Mouse (Mus musculus) spleen, adult 18-20 months (tissue): ENCODE measurements around the gene Cdc42ep1.

Source experiments
- DNase-seq, 2 experiments: peaks; one replicate each; pipeline ENCODE4 v3.0.0; 2022; ENCODE audit warnings: mixed read lengths in 2 of 2

The Cdc42ep1 gene

GRCm38 (mm10) chr15:78842371-78843163, at the start of gene Cdc42ep1:
Gene Cdc42ep1, plus strand, starts transcription at chr15:78842624.
- peak in 1 of 2 experiments; percentile 19 for DNase-seq

GRCm38 (mm10) chr15:78796196-78797059, 46.0 kb upstream of the Cdc42ep1 start:
- no peak for DNase-seq

GRCm38 (mm10) chr15:78797060-78797329, 45.4 kb upstream of the Cdc42ep1 start:
- no peak for DNase-seq

GRCm38 (mm10) chr15:78799029-78799428, 43.4 kb upstream of the Cdc42ep1 start:
- DNase-seq: no peak

- DNase-seq: no peak
Observed at GRCm38 (mm10) chr15:78801571-78801970, 40.9 kb upstream of the Cdc42ep1 start.

- peak in 1 of 2 experiments; percentile 24 for DNase-seq
Observed at GRCm38 (mm10) chr15:78801971-78802741, 40.3 kb upstream of the Cdc42ep1 start.

- DNase-seq: peak in 1 of 2 experiments; percentile 54
Observed at GRCm38 (mm10) chr15:78802776-78803391, 39.5 kb upstream of the Cdc42ep1 start, which contains the start of gene Card10. Gene Card10, minus strand, starts transcription at chr15:78803042.

GRCm38 (mm10) chr15:78803499-78803900, 38.9 kb upstream of the Cdc42ep1 start:
- DNase-seq: no peak

GRCm38 (mm10) chr15:78804326-78804725, 38.1 kb upstream of the Cdc42ep1 start:
- no peak for DNase-seq

- DNase-seq: no peak
Observed at GRCm38 (mm10) chr15:78805351-78805750, 37.1 kb upstream of the Cdc42ep1 start.

- no peak for DNase-seq
Observed at GRCm38 (mm10) chr15:78806614-78807013, 35.8 kb upstream of the Cdc42ep1 start.

- DNase-seq: no peak
Observed at GRCm38 (mm10) chr15:78807141-78807540, 35.3 kb upstream of the Cdc42ep1 start.

GRCm38 (mm10) chr15:78808980-78809379, 33.4 kb upstream of the Cdc42ep1 start:
- DNase-seq: no peak

- no peak for DNase-seq
Observed at GRCm38 (mm10) chr15:78809739-78810138, 32.7 kb upstream of the Cdc42ep1 start.

- no peak for DNase-seq
Observed at GRCm38 (mm10) chr15:78810146-78810545, 32.3 kb upstream of the Cdc42ep1 start.

GRCm38 (mm10) chr15:78813603-78814002, 28.8 kb upstream of the Cdc42ep1 start:
- no peak for DNase-seq

- DNase-seq: no peak
Observed at GRCm38 (mm10) chr15:78815314-78816073, 26.9 kb upstream of the Cdc42ep1 start.

- no peak for DNase-seq
Observed at GRCm38 (mm10) chr15:78816074-78816391, 26.4 kb upstream of the Cdc42ep1 start.

- DNase-seq: peak in 1 of 2 experiments; percentile 59
Observed at GRCm38 (mm10) chr15:78826213-78827204, 15.9 kb upstream of the Cdc42ep1 start.

- no peak for DNase-seq
Observed at GRCm38 (mm10) chr15:78828315-78828714, 14.1 kb upstream of the Cdc42ep1 start.

- DNase-seq: no peak
Observed at GRCm38 (mm10) chr15:78829636-78830035, 12.8 kb upstream of the Cdc42ep1 start.
